Mouse (Mus musculus): ENCODE data around the gene Idnk. TPM values are rescaled to one million over a fixed set of nuclear protein-coding genes. Genes with fewer than 3 reads are reported as not detected.

The Idnk gene
- polyA plus RNA-seq, 1 experiment from 2014 or later = 44.2 TPM

DNA sequence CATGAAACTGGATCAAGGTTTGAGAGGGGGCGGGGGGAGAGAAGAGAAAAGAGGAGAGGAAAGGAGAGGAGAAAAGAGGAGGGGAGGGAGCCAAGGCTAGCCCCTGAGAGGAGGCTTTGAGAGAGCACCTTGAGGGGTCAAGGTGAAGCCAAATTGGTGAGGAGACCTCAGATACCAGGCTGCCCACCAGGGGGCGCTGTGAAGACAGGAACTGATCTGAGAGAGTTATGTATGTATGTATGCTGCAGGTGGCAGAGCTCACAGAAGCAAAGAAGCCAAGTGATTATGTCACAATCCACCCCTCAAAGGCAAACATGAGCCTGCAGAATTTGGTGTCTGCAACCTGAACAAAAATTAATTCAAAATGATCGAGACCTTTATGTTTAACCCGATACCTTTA, 31.0 kb downstream of the Idnk start:
- no peak overlapping the region for H3K4me2 ChIP-seq (ENCODE audit: low read depth, low read length)
- no peak overlapping the region for H3K27ac ChIP-seq (replicated peaks; ENCODE audit: low read depth, low read length)
- DNase-seq (ENCODE audit: low spot score) = peak; percentile 88
- H3K4me1 ChIP-seq (ENCODE audit: control insufficient read depth, insufficient read depth, low read length) = no peaks in the 10 kb centered on the region
- 64% methylated on average over 4 of the region's 4 CpGs for WGBS
- H3K4me3 ChIP-seq (ENCODE audit: low read depth, low read length) = no peak overlapping the region
- no peaks in the 10 kb centered on the region for H3K27me3 ChIP-seq (ENCODE audit: control insufficient read depth, insufficient read depth, low read length)
- no peaks in the 10 kb centered on the region for H3K9me3 ChIP-seq (replicated peaks; ENCODE audit: control insufficient read depth, low read length)
- no peak for ATAC-seq (replicated peaks; ENCODE audit: insufficient number of reproducible peaks, low FRiP score, low TSS enrichment, low read depth)
- H3K9ac ChIP-seq (replicated peaks; ENCODE audit: low read length) = no peak overlapping the region
- H3K36me3 ChIP-seq (replicated peaks; ENCODE audit: control insufficient read depth, insufficient read depth, low read depth, low read length) = peaks cover 10% of the 10 kb centered on the region

DNA sequence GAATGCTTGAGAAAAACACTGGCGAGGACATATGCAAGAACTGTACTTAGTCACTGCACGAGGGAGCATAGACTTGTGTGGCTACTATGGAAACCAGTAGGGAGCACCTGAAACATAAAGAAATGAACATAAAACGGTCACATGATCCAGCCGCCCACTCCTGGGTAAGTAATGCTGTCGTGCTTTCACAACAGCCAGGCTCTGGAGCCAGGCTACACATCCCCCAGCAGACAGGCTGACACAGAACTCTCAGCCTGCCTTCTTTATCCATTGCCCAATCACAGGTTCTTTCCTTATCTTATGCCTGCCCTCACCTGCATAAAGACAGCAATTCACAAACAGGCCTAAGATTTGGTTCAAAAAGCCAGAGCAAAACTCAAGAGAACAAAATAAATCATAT, 32.0 kb downstream of the Idnk start:
- Histone ChIP-seq H3K9me3 (replicated peaks; ENCODE audit: control insufficient read depth, low read length) (no peaks in the 10 kb centered on the region), H3K27me3 (ENCODE audit: control insufficient read depth, insufficient read depth, low read length) (no peaks in the 10 kb centered on the region), H3K36me3 (replicated peaks; ENCODE audit: control insufficient read depth, insufficient read depth, low read depth, low read length) (peaks cover 10% of the 10 kb centered on the region), H3K27ac (replicated peaks; ENCODE audit: low read depth, low read length) (no peak overlapping the region), H3K4me1 (ENCODE audit: control insufficient read depth, insufficient read depth, low read length) (no peaks in the 10 kb centered on the region), H3K4me2 (ENCODE audit: low read depth, low read length) (no peak overlapping the region), H3K9ac (replicated peaks; ENCODE audit: low read length) (no peak overlapping the region), H3K4me3 (ENCODE audit: low read depth, low read length) (no peak overlapping the region)
- DNase-seq (ENCODE audit: low spot score) (no peak), ATAC-seq (replicated peaks; ENCODE audit: insufficient number of reproducible peaks, low FRiP score, low TSS enrichment, low read depth) (no peak)
- 82% methylated on average over 5 of the region's 5 CpGs for WGBS

DNA sequence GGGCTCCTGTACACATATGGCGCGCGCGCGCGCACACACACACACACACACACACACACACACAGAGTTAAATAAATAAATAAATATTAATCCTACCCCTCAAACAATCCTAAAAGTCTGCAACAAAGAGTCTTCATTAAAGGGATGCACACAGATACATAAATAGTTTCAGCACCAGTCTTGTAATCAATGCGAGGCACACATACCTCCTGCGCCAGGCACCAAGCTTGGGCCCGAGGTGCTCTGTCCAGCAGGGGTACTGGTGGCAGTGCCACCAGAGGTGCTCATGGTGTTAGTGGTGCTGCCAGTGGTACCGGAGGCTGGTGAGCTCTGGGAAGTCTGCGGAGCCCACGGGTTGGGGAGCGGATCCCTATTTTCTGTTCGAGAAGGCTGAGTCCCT, 34.1 kb downstream of the Idnk start:
- Histone ChIP-seq H3K9me3 (replicated peaks; ENCODE audit: control insufficient read depth, low read length) (no peaks in the 10 kb centered on the region), H3K36me3 (replicated peaks; ENCODE audit: control insufficient read depth, insufficient read depth, low read depth, low read length) (peaks cover 10% of the 10 kb centered on the region), H3K27ac (replicated peaks; ENCODE audit: low read depth, low read length) (no peak overlapping the region), H3K4me1 (ENCODE audit: control insufficient read depth, insufficient read depth, low read length) (no peaks in the 10 kb centered on the region), H3K4me3 (ENCODE audit: low read depth, low read length) (no peak overlapping the region), H3K4me2 (ENCODE audit: low read depth, low read length) (no peak overlapping the region), H3K27me3 (ENCODE audit: control insufficient read depth, insufficient read depth, low read length) (no peaks in the 10 kb centered on the region), H3K9ac (replicated peaks; ENCODE audit: low read length) (no peak overlapping the region)
- ATAC-seq (replicated peaks; ENCODE audit: insufficient number of reproducible peaks, low FRiP score, low TSS enrichment, low read depth) = no peak
- WGBS = 98% methylated on average over 14 of the region's 14 CpGs
- no peak for DNase-seq (ENCODE audit: low spot score)

DNA sequence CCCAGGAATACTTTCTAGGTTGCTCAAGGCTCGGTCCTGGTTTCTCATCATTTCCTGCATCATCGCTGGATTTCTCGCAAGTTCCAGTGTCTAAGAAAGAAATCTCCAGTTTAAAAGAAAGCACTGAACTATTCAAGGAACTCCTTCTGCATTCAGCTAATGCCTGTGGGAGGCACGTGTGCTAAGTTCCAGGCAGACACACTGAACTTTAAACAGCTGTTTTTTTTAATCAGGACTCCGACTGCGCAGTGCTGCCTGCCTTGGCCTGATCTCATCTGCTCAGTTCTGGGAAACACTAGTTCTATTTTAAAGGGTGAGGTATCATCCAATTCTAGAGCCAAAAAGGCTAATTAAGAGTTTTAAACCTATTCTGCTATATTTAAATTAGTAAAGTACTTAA, 34.7 kb downstream of the Idnk start:
- peaks cover 10% of the 10 kb centered on the region for H3K36me3 ChIP-seq (replicated peaks; ENCODE audit: control insufficient read depth, insufficient read depth, low read depth, low read length)
- 93% methylated on average over 6 of the region's 6 CpGs for WGBS
- DNase-seq (ENCODE audit: low spot score) = no peak

DNA sequence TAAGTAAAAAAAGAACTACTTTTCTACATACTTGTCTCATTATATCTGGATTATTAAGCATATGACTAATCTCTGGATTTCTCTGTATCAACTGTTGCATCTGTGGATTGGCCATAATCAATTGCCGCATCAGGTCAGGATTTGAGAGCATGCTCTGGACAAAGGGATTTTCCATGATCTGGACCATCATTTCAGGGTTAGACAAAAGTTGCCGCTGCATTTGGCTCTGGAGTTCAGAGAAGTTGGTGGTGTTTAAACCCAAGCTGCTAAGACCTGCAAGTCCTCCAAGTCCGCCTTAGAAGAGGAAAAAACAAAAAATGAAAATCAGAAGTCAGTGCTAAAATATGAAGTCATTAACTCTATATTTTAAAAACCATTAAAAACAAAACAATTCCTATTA, 35.8 kb downstream of the Idnk start:
- no peak for ATAC-seq (replicated peaks; ENCODE audit: insufficient number of reproducible peaks, low FRiP score, low TSS enrichment, low read depth)
- H3K4me1 ChIP-seq (ENCODE audit: control insufficient read depth, insufficient read depth, low read length) = no peaks in the 10 kb centered on the region
- DNase-seq (ENCODE audit: low spot score) = no peak
- WGBS = 95% methylated on average over 3 of the region's 3 CpGs
- no peak overlapping the region for H3K4me2 ChIP-seq (ENCODE audit: low read depth, low read length)
- peaks cover 10% of the 10 kb centered on the region for H3K36me3 ChIP-seq (replicated peaks; ENCODE audit: control insufficient read depth, insufficient read depth, low read depth, low read length)
- H3K27ac ChIP-seq (replicated peaks; ENCODE audit: low read depth, low read length) = no peak overlapping the region
- no peak overlapping the region for H3K9ac ChIP-seq (replicated peaks; ENCODE audit: low read length)
- no peak overlapping the region for H3K4me3 ChIP-seq (ENCODE audit: low read depth, low read length)
- no peaks in the 10 kb centered on the region for H3K9me3 ChIP-seq (replicated peaks; ENCODE audit: control insufficient read depth, low read length)
- no peaks in the 10 kb centered on the region for H3K27me3 ChIP-seq (ENCODE audit: control insufficient read depth, insufficient read depth, low read length)

More for the DNA sequence above, 34.7 kb downstream of the Idnk start:
- ATAC-seq (replicated peaks; ENCODE audit: insufficient number of reproducible peaks, low FRiP score, low TSS enrichment, low read depth) = no peak
- H3K4me3 ChIP-seq (ENCODE audit: low read depth, low read length) = no peak overlapping the region
- H3K4me1 ChIP-seq (ENCODE audit: control insufficient read depth, insufficient read depth, low read length) = no peaks in the 10 kb centered on the region
- no peaks in the 10 kb centered on the region for H3K9me3 ChIP-seq (replicated peaks; ENCODE audit: control insufficient read depth, low read length)
- H3K4me2 ChIP-seq (ENCODE audit: low read depth, low read length) = no peak overlapping the region
- no peaks in the 10 kb centered on the region for H3K27me3 ChIP-seq (ENCODE audit: control insufficient read depth, insufficient read depth, low read length)
- H3K9ac ChIP-seq (replicated peaks; ENCODE audit: low read length) = no peak overlapping the region
- no peak overlapping the region for H3K27ac ChIP-seq (replicated peaks; ENCODE audit: low read depth, low read length)

DNA sequence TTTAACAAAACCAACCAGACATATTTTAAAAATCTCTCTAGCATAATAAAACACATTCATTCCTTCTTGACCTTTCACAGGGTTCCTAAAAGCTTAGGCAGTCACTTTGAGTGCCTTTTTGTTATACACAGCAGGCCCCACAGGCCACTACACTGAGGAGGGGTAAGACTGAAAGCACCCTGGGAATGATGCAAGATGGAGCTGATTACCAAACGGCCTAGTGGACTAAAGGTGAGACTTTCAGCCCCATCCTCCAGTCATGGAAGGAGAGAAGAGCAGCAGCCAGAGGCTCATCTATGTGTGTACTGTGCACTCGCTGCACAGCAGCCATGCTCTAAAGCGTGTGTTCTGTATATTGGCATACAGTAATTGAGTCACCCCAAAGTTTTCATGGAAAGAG, 37.5 kb downstream of the Idnk start:
- Histone ChIP-seq H3K4me3 (ENCODE audit: low read depth, low read length) (no peak overlapping the region), H3K4me2 (ENCODE audit: low read depth, low read length) (no peak overlapping the region), H3K9me3 (replicated peaks; ENCODE audit: control insufficient read depth, low read length) (no peaks in the 10 kb centered on the region), H3K36me3 (replicated peaks; ENCODE audit: control insufficient read depth, insufficient read depth, low read depth, low read length) (peaks cover 10% of the 10 kb centered on the region), H3K4me1 (ENCODE audit: control insufficient read depth, insufficient read depth, low read length) (no peaks in the 10 kb centered on the region), H3K9ac (replicated peaks; ENCODE audit: low read length) (no peak overlapping the region), H3K27ac (replicated peaks; ENCODE audit: low read depth, low read length) (no peak overlapping the region), H3K27me3 (ENCODE audit: control insufficient read depth, insufficient read depth, low read length) (no peaks in the 10 kb centered on the region)
- ATAC-seq (replicated peaks; ENCODE audit: insufficient number of reproducible peaks, low FRiP score, low TSS enrichment, low read depth) = no peak
- no peak for DNase-seq (ENCODE audit: low spot score)
- 88% methylated on average over 3 of the region's 3 CpGs for WGBS

DNA sequence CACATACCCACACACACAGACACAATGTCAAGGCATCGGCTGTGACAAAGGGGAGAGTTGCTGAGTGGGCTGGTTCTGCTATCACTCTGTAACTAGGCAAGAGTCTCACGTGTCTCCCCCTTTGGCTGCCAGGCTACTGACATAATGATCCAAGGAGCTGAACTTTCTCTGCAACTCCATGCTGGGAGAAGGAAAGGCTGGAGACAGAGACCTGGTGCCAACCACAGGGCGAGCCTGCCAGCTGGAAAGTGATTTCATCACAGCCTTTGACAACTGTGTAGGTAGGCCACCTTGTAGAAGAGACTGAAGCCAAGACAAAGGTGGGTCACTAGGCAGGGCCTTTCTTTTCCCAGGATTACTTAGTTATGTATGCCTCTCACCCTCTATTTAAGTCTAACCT, 39.8 kb downstream of the Idnk start:
- no peaks in the 10 kb centered on the region for H3K36me3 ChIP-seq (replicated peaks; ENCODE audit: control insufficient read depth, insufficient read depth, low read depth, low read length)

DNA sequence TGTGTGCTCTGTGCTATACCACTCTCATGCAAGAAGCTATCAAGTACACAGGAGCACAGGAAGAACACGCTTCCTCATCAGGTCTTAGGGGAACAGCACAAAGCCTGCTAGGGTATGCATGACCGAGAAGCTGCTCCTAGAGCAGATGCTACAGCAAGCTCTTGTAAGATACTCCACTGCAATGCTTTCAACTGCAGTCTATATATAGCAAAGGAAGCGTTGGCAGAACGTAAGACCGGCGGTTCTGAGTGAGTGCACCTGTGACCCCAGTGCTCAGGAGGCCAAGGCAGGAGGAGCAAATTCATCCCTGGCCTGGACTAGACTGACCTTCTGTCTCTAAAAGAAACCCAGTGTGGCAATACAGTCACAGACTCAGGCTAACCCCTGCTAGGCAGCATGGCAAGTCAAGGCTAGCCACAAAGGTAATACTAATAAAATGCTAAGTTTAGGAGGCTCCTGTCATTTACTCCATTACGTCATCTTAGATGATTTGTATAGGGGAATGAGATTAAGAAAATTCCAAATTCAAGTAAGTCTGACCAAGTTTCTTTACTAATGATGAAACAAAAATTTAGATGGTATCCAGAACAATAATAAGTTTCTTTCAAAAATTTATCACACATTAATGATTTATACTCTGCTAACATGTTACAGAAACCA, 40.7 kb downstream of the Idnk start:
- no peak for DNase-seq (ENCODE audit: low spot score)
- Histone ChIP-seq H3K27ac (replicated peaks; ENCODE audit: low read depth, low read length) (no peak overlapping the region), H3K9me3 (replicated peaks; ENCODE audit: control insufficient read depth, low read length) (no peaks in the 10 kb centered on the region), H3K36me3 (replicated peaks; ENCODE audit: control insufficient read depth, insufficient read depth, low read depth, low read length) (no peaks in the 10 kb centered on the region), H3K4me1 (ENCODE audit: control insufficient read depth, insufficient read depth, low read length) (no peaks in the 10 kb centered on the region), H3K4me3 (ENCODE audit: low read depth, low read length) (no peak overlapping the region), H3K27me3 (ENCODE audit: control insufficient read depth, insufficient read depth, low read length) (no peaks in the 10 kb centered on the region), H3K9ac (replicated peaks; ENCODE audit: low read length) (no peak overlapping the region), H3K4me2 (ENCODE audit: low read depth, low read length) (no peak overlapping the region)
- ATAC-seq (replicated peaks; ENCODE audit: insufficient number of reproducible peaks, low FRiP score, low TSS enrichment, low read depth) = no peak
- WGBS = 89% methylated on average over 7 of the region's 7 CpGs

More for the DNA sequence above, 39.8 kb downstream of the Idnk start:
- no peak for DNase-seq (ENCODE audit: low spot score)
- Histone ChIP-seq H3K9me3 (replicated peaks; ENCODE audit: control insufficient read depth, low read length) (no peaks in the 10 kb centered on the region), H3K27me3 (ENCODE audit: control insufficient read depth, insufficient read depth, low read length) (no peaks in the 10 kb centered on the region), H3K4me1 (ENCODE audit: control insufficient read depth, insufficient read depth, low read length) (no peaks in the 10 kb centered on the region), H3K9ac (replicated peaks; ENCODE audit: low read length) (no peak overlapping the region), H3K4me2 (ENCODE audit: low read depth, low read length) (no peak overlapping the region), H3K27ac (replicated peaks; ENCODE audit: low read depth, low read length) (no peak overlapping the region), H3K4me3 (ENCODE audit: low read depth, low read length) (no peak overlapping the region)
- 86% methylated on average over 3 of the region's 3 CpGs for WGBS
- no peak for ATAC-seq (replicated peaks; ENCODE audit: insufficient number of reproducible peaks, low FRiP score, low TSS enrichment, low read depth)
